Mouse (Mus musculus): ENCODE data around the gene Rrn3.
"Not testable (repeated sequence)": the region's sequence is repeated elsewhere in the genome, so short reads cannot be mapped to it uniquely, and the experiment has no call there.

- TF ChIP-seq POLR2A (IDR thresholded peaks at IDR 0.05; ENCODE audit: borderline replicate concordance, extremely low read depth, insufficient read depth, insufficient read length, poor library complexity, severe bottlenecking); CTCF (IDR thresholded peaks at IDR 0.05; ENCODE audit: borderline replicate concordance, extremely low read depth, insufficient read depth, insufficient read length): not testable (repeated sequence)
Measured at GRCm38 (mm10) chr16:13762807-13763206, 17.7 kb upstream of the Rrn3 start.

Data from brain, embryonic 14.5 days (tissue).